Mouse (Mus musculus) heart, adult 10 weeks (tissue): ENCODE results near the gene Gm20449. TPM values are rescaled to one million over a fixed set of nuclear protein-coding genes. Genes with fewer than 3 reads are reported as not detected.

ENCODE experiments used
- polyA plus RNA-seq: library from polyadenylated mRNA; stranded (reverse); fragments of 350-450 nt; fragmentation: Illumina TruSeq; extraction: RNeasy Lipid Tissue Mini Kit (QIAGEN cat#74804); gene quantifications from one replicate; pipeline ENCODE4 v1.2.3, GENCODE M21; 2014; ENCODE audit warnings: low read depth, low replicate concordance

Gm20449 gene
- polyA plus RNA-seq: 0.16 TPM

GRCm38 (mm10) chr7:41499389-41500049 is at the start of gene Gm20449, which contains the start of gene AW146154:
TSS of gene Gm20449 (minus strand) at chr7:41499417.
TSS of gene AW146154 (minus strand) at chr7:41499890.

GRCm38 (mm10) chr7:41448596-41448995 is 50.6 kb downstream of the Gm20449 start, which contains the start of gene Vmn2r57:
TSS of gene Vmn2r57 (minus strand) at chr7:41448696.

GRCm38 (mm10) chr7:41393048-41393971 is 105.9 kb downstream of the Gm20449 start, which contains the start of gene AI987944:
TSS of gene AI987944 (minus strand) at chr7:41393379.

Other genes with a start within 250 kb of the Gm20449 start
- 12.9 TPM for gene AI987944, start 106.0 kb downstream of the Gm20449 start, polyA plus RNA-seq
- 0.47 TPM for gene Vmn2r57, start 50.7 kb downstream of the Gm20449 start, polyA plus RNA-seq
- gene AW146154, start 473 bp upstream of the Gm20449 start, polyA plus RNA-seq: 5.2 TPM
- gene Gm6871, start 74.2 kb upstream of the Gm20449 start, polyA plus RNA-seq: not detected
- gene 2610021A01Rik, start 99.8 kb upstream of the Gm20449 start, polyA plus RNA-seq: 7.7 TPM
- gene Zfp788, start 133.8 kb upstream of the Gm20449 start, polyA plus RNA-seq: 7.9 TPM